In the genomic region with DNA sequence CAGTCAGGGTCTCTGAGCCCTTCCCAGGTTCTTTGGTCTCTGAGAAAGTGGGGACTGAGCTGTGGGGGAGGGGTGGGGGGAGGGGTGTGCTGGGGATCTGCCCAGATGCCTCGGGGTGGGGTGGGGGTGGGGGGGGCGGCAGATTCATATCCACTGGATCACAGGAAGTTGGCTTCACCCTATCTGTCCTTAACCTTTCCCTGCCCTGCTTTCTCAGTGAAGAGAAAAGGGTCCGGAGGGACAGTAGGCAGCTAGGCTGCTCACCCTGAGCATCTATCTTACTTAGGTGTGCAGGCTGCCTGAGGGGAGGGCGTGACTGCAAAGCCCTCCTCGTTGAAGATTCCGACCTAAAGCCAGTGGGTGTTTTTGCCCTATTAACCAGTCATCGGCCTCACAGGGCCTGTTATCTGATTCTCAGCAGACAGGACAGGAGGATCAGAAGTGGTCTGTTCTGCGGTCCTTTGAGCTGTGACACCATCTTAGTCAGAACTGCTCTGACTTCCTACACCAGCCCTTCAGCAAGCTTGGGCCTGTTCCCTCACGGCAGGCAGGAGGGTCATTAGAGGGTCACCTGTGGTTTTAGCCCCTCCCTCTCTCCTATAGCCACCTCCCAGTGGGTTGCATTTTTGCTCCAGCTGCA, we compare ENCODE assay signal across 8 mouse cellular contexts. TPM values are rescaled to one million over a fixed set of nuclear protein-coding genes. Genes with fewer than 3 reads are reported as not detected.
DNase-seq lines count a peak whose midpoint lies in the region; ATAC-seq lines count a peak whose summit lies in the region.

No protein-coding gene starts in this region.

- H3K4me2 ChIP-seq in heart, embryonic 14.5 days (ENCODE audit: low read length), result peak overlapping the region; percentile 26
- H3K4me2 ChIP-seq in limb, embryonic 12.5 days, result peak overlapping the region; percentile 35

- no peak overlapping the region for H3K4me3 ChIP-seq in heart, embryonic 14.5 days (ENCODE audit: control insufficient read depth in 1 of 2, insufficient read depth in 1 of 2, low read depth in 1 of 2, low read length in 2 of 2)
- no peak overlapping the region for H3K4me3 ChIP-seq in limb, embryonic 12.5 days (replicated peaks)

- peaks cover 30 to 32% of the 10 kb centered on the region in 2 experiments for H3K4me1 ChIP-seq in heart, embryonic 14.5 days (ENCODE audit: control insufficient read depth in 2 of 2, insufficient read depth in 2 of 2, low read length in 2 of 2)
- peaks cover 43% of the 10 kb centered on the region for H3K4me1 ChIP-seq in limb, embryonic 12.5 days (replicated peaks)

- DNase-seq in heart, adult 8-10 months (ENCODE audit: low spot score), result no peak
- peak; percentile 91 for DNase-seq in 416B (ENCODE audit: low read depth)
- peak; percentile 56 for DNase-seq in embryo, embryonic 11 days
- DNase-seq in layer of hippocampus, adult 11-12 months (ENCODE audit: low spot score), result no peak
- no peak for DNase-seq in right cerebral cortex, postnatal 10 days (ENCODE audit: low spot score in 2 of 2)
- DNase-seq in testis, postnatal 14 days (ENCODE audit: low spot score), result no peak

- H3K9me3 ChIP-seq in heart, embryonic 14.5 days (ENCODE audit: control insufficient read depth, low read length), result no peaks in the 10 kb centered on the region
- no peaks in the 10 kb centered on the region for H3K9me3 ChIP-seq in limb, embryonic 12.5 days

- peak overlapping the region; percentile 28; the same call in 1 of the 2 replicates for H3K9ac ChIP-seq in heart, embryonic 14.5 days (ENCODE audit: low read length)
- no peak overlapping the region for H3K9ac ChIP-seq in limb, embryonic 12.5 days (replicated peaks)

- H3K27me3 ChIP-seq in heart, embryonic 14.5 days (ENCODE audit: control insufficient read depth, insufficient read depth, low read length), result peaks cover 6% of the 10 kb centered on the region; the same call in 1 of the 2 replicates
- H3K27me3 ChIP-seq in limb, embryonic 12.5 days, result peaks cover 33% of the 10 kb centered on the region

- 16% methylated on average over 9 of the region's 9 CpGs for WGBS in heart, embryonic 14.5 days
- WGBS in limb, embryonic 12.5 days, result 12% methylated on average over 8 of the region's 9 CpGs

- peak overlapping the region; percentile 31 to 75 for H3K27ac ChIP-seq in heart, embryonic 14.5 days (replicated peaks in 1 of 2; ENCODE audit: control insufficient read depth in 1 of 2, insufficient read depth in 1 of 2, low read depth in 2 of 2, low read length in 2 of 2)
- peak overlapping the region; percentile 79 for H3K27ac ChIP-seq in limb, embryonic 12.5 days

- no peak for ATAC-seq in heart, embryonic 14.5 days (ENCODE audit: insufficient number of reproducible peaks, insufficient read depth, low FRiP score, low read depth)
- ATAC-seq in limb, embryonic 12.5 days (ENCODE audit: insufficient number of reproducible peaks, insufficient read depth, low FRiP score, low TSS enrichment, low read depth), result no peak

- H3K36me3 ChIP-seq in heart, embryonic 14.5 days (ENCODE audit: control insufficient read depth, insufficient read depth, low read length), result peaks cover 9% of the 10 kb centered on the region
- H3K36me3 ChIP-seq in limb, embryonic 12.5 days, result peaks cover 13% of the 10 kb centered on the region

RNA-seq across cellular contexts. Expression of a gene that starts 30.7 kb away (rescaled TPM):
- polyA plus RNA-seq in heart, embryonic 14.5 days (2014; fragmentation: Nextera tagmentation; extraction: Ambion mirVana), result 95.0 and 97.4 TPM in 2 replicates
- total RNA-seq in heart, adult 8-10 months (2022), result 100 to 1,000 TPM; 301 to 345 (median 322) TPM
- polyA plus RNA-seq in limb, embryonic 12.5 days (2016; fragmentation: Nextera tagmentation; extraction: Ambion mirVana), result 53.2 and 59.5 TPM in 2 replicates

Comparison
In these comparisons a context has a peak if more than half of its experiments do, and no peak if none do; other contexts are left out.
1. DNase-seq: peak in 416B (single experiment) and embryo, embryonic 11 days (single experiment); none in heart, adult 8-10 months (single experiment), layer of hippocampus, adult 11-12 months (single experiment), right cerebral cortex, postnatal 10 days (0 of 2) and testis, postnatal 14 days (single experiment).